Mouse (Mus musculus) gastrocnemius, adult 2 months (tissue): ENCODE measurements around the gene Rab11b. TPM values are rescaled to one million over a fixed set of nuclear protein-coding genes. Genes with fewer than 3 reads are reported as not detected.

Source experiments
- DNase-seq: peaks from one replicate; pipeline ENCODE4 v3.0.0; 2022
- H3K27ac ChIP-seq: fragments of 200-600 bp; 2 replicates; pipeline ENCODE4 v1.8.1; 2022; ENCODE audit warnings: mild to moderate bottlenecking
- H3K4me3 ChIP-seq: fragments of 200-600 bp; 2 replicates; pipeline ENCODE4 v1.8.1; 2022; ENCODE audit warnings: mild to moderate bottlenecking, moderate library complexity
- CTCF ChIP-seq: fragments of 200-600 bp; IDR thresholded peaks from 2 replicates; pipeline ENCODE4 v1.8.1; 2022; ENCODE audit warnings: antibody characterized with exemption, mild to moderate bottlenecking, moderate library complexity
- intact Hi-C: fragments of 180-260 bp; cut with DNase I; formaldehyde crosslinking; loops from one replicate; pipeline ENCODE4 v1.15.1; 2025
- total RNA-seq, 2 experiments: library from RNA; stranded (reverse); gene quantifications; 2 replicates each; pipeline ENCODE4 v1.2.3; 2021

Gene Rab11b
- total RNA-seq, 2 experiments from 2014 or later: 134 to 150 TPM

- DNase-seq: no peak
- H3K27ac ChIP-seq: no peak overlapping the region
- no peak for TF ChIP-seq CTCF
- no peak overlapping the region for H3K4me3 ChIP-seq
- intact Hi-C loops: loop anchor here (5.0 kb wide), 1 partner anchor 74 kb away; no protein-coding TSS in a partner anchor
Observed at GRCm38 (mm10) chr17:33728396-33728795, 31.9 kb downstream of the Rab11b start.

- TF ChIP-seq CTCF: no peak
- no peak overlapping the region; the same call in 1 of the 2 replicates for H3K27ac ChIP-seq
- intact Hi-C loops: loop anchor here (5.0 kb wide), 1 partner anchor 37 kb away; no protein-coding TSS in a partner anchor
- no peak for DNase-seq
- H3K4me3 ChIP-seq: no peak overlapping the region
Observed at GRCm38 (mm10) chr17:33719736-33720378, 40.5 kb downstream of the Rab11b start.

DNA sequence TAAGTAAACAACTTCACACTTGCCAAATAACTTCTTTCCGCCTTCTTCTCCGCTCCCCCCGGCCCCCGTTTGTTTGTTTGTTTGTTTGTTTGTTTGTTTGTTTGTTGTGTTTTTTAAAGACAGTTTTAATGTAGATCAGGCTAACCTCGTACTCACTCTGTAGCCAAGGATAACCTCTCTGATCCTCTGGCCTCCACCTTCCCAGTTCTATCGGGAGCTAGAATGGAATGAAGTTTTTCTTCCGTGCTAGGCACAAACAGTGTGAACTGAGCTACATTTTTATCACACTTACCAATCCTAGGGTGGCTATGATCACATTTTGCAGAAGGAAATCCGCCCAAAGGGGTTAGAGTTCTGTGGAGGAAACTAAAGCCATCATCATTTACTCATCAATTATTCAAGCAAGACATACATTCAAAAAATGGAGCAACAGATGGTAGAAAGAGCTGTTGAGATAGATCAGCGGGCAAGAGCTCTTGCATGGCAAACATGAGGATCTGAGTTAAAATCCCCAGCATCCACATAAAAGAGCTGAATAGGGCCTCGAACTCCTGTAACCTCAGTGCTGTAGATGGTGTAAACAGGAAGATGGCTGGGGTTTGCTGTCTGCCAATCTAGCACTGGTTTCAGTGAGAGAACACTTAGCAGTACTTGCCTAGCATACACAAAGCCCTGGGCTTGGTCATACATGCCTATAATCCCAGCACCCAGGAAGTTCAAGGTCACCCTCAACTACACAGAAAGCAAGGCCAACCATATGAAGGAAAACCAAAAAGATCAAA is 41.2 kb downstream of the Rab11b start:
- H3K27ac ChIP-seq: peak overlapping the region; percentile 69
- intact Hi-C loops: loop anchor here (5.0 kb wide), 1 partner anchor 38 kb away; no protein-coding TSS in a partner anchor

GRCm38 (mm10) chr17:33718384-33718881 is 41.9 kb downstream of the Rab11b start, which contains the start of gene March2:
Gene March2 (minus strand): TSS chr17:33718670.
- intact Hi-C loops: loop anchor here (5.0 kb wide), 1 partner anchor 39 kb away; no protein-coding TSS in a partner anchor
- Histone ChIP-seq H3K27ac (peak within 1 kb of the TSS; percentile 89), H3K4me3 (peak within 1 kb of the TSS; percentile 88)
- no peak for TF ChIP-seq CTCF
- DNase-seq: peak; percentile 98

More for the DNA sequence above, 41.2 kb downstream of the Rab11b start:
- peak overlapping the region; percentile 88 for H3K4me3 ChIP-seq
- no peak for TF ChIP-seq CTCF
- no peak for DNase-seq

DNA sequence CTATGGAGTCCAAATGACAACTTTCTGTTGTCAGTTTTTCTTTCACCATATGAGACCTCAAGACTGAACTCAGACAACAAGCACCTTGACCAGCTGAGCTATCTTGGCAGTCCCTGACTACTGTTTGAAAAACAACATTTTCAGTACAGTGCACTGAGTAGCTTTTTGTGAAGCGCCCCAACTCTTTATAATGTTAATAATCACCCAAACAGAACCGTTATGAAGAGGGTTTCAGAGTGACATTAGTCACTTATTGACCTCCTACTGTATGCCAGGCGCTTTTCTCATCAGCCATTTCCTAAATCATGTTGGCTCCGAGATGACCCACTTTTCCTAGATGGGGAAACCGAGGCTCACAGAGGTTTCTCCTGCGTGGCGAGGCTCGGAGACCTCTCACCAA is 42.3 kb downstream of the Rab11b start:
- Histone ChIP-seq H3K4me3 (peak overlapping the region; percentile 88), H3K27ac (peak overlapping the region; percentile 89)
- intact Hi-C loops: loop anchor here (5.0 kb wide), 1 partner anchor 39 kb away; no protein-coding TSS in a partner anchor
- DNase-seq: no peak
- TF ChIP-seq CTCF: no peak

GRCm38 (mm10) chr17:33717246-33717645 is 43.1 kb downstream of the Rab11b start:
- no peak for TF ChIP-seq CTCF
- no peak for DNase-seq
- intact Hi-C loops: loop anchor here (5.0 kb wide), 1 partner anchor 40 kb away; no protein-coding TSS in a partner anchor
- Histone ChIP-seq H3K4me3 (peak overlapping the region; percentile 88; the same call in 1 of the 2 replicates), H3K27ac (no peak overlapping the region)

DNA sequence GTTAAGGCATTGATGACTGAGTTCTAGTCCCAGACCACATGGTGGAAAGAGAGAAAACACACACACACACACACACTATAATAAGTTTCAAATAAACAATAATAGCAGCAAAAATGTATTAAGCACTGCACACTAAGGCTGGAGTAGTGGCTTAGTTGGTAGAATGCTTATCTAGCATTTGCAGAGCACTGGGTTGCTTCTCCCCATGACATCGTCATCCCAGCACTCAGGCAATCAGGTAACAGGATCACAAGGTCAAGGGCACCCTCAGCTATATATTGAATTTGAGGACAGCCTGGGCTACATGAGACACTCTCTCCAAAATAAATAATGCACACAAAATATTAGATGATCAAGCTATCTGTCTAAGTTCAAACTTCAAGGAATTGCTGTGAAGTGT is 45.6 kb downstream of the Rab11b start:
- no peak overlapping the region for H3K27ac ChIP-seq
- intact Hi-C loops: loop anchor here (5.0 kb wide), 1 partner anchor 43 kb away; no protein-coding TSS in a partner anchor
- H3K4me3 ChIP-seq: no peak overlapping the region
- no peak for TF ChIP-seq CTCF
- DNase-seq: no peak

DNA sequence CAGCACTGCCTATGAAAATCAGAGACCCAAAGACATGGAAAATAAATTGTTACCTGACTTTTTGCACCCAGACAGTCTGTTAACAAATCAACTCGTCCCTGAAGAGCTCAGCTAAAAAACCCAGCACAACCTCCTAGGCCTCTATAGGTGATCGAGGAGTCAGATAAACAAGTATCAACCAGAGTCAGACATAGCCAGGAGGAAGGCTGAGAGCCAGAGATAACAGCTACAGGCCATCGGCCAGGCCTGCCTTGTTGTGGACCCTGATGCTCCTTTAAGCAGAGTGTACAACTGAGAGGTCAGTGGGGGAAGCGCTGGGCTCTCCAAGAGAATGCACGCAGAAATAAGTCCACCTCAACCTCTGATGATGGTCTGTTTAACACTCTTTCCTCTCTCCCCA is 47.1 kb downstream of the Rab11b start:
- DNase-seq: no peak
- Histone ChIP-seq H3K4me3 (no peak overlapping the region), H3K27ac (no peak overlapping the region)
- no peak for TF ChIP-seq CTCF
- intact Hi-C loops: no loop called here

DNA sequence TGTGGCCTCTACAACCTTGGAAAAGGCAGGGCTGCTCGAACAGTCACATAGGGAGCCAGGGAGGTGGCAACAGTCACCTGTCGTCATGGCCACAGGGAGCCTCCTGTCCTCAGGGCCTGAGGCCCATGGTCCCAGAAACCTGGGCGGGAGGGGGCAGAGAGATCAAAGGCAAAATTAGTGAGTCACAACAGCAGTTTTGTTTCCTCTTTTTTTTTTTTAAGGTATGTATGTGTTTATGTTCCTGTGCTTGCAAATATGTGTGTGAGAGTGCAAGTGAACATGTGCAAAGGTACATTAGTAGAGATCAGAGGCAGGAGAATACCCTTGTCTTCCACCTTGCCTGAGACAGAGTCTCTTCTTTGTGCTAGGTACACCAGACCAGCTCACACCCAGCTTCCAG is 50.5 kb downstream of the Rab11b start:
- no peak overlapping the region for H3K27ac ChIP-seq
- intact Hi-C loops: no loop called here
- TF ChIP-seq CTCF: no peak
- no peak for DNase-seq
- no peak overlapping the region for H3K4me3 ChIP-seq

DNA sequence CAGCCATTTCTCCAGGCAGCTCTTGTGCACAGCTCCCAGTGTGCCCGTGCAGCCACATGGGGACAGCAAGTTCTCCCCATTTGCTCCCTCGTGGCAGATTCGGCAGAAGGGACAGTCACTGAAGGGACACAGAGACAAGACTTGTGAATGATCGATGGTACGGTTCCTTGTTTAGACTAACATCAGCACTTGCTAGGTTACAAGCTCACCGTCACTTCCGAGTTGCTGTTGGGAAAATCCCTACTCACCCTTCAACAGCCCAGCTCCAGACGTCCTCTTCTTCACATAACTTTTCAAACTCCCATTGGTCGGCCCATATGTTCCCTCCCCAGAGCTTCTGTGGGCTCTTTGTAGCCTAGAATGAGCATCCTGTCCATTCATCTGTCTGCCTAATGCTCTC is 57.2 kb downstream of the Rab11b start:
- no peak for DNase-seq
- H3K4me3 ChIP-seq: no peak overlapping the region
- no peak for TF ChIP-seq CTCF
- intact Hi-C loops: no loop called here
- no peak overlapping the region for H3K27ac ChIP-seq

DNA sequence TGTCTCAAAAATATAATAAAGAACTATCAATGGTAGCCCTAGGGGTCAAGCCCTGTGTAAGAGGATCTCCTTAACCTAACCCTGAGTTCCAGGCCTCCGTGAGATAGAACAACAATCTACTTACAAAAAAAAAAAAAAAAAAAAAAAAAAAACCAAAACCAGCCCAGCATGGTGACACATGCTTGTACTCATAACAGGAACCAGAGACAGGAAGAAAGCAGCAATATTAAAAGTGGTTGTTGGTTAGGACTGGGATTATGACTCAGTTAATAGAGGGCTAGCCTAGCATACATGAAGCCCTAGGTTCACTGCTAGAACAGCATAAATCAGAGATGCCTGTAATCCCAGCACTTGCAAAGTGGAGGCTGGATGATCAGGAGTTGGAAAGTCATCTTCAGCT is 58.2 kb downstream of the Rab11b start:
- no peak overlapping the region for H3K27ac ChIP-seq
- DNase-seq: no peak
- no peak overlapping the region for H3K4me3 ChIP-seq
- no peak for TF ChIP-seq CTCF
- intact Hi-C loops: no loop called here

DNA sequence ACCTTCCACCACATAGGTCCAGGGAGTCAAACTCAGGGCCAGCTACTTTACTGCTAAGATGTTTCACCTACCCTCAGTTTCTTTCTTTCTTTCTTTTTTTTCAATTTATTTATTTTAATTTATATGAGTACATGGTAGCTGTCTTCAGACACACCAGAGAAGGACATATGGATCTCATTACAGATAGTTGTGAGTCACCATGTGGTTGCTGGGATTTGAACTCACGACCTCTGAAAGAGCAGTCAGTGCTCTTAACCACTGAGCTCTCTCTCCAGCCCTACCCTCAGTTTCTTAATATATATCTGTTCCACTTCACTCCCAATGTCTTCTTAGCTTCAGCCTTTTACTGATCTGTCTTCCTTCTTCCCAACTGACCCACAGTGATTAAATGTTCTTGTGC is 64.9 kb downstream of the Rab11b start:
- intact Hi-C loops: no loop called here
- no peak for TF ChIP-seq CTCF

More for the DNA sequence above, 64.9 kb downstream of the Rab11b start:
- DNase-seq: no peak
- no peak overlapping the region for H3K27ac ChIP-seq
- no peak overlapping the region for H3K4me3 ChIP-seq

Other genes with a start within 250 kb of the Rab11b start
- gene Adamts10, start 236.3 kb downstream of the Rab11b start, total RNA-seq: 1 to 10 TPM; 7.4 TPM
- under 1 TPM; 0.50 to 0.66 TPM for gene Myo1f, start 204.8 kb downstream of the Rab11b start, total RNA-seq
- gene Zfp414, start 131.4 kb downstream of the Rab11b start, total RNA-seq: 1 to 10 TPM; 5.4 to 8.2 TPM
- gene Pram1, start 122.5 kb downstream of the Rab11b start, total RNA-seq: under 1 TPM in 1 of 2 experiments, not detected in 1; 0.17 TPM
- gene Hnrnpm, start 73.7 kb downstream of the Rab11b start, total RNA-seq: 10 to 100 TPM; 79.1 to 95.6 TPM
- 10 to 100 TPM; 88.8 to 90.7 TPM for gene March2, start 41.9 kb downstream of the Rab11b start, total RNA-seq
- 1 to 10 TPM; 1.4 to 5.9 TPM for gene Angptl4, start 21.3 kb upstream of the Rab11b start, total RNA-seq
- 10 to 100 TPM; 15.7 to 24.5 TPM for gene Kank3, start 50.0 kb upstream of the Rab11b start, total RNA-seq
- 100 to 1,000 TPM; 541 to 640 TPM for gene Rps28, start 64.0 kb upstream of the Rab11b start, total RNA-seq
- 100 to 1,000 TPM; 351 to 407 TPM for gene Ndufa7, start 64.0 kb upstream of the Rab11b start, total RNA-seq
- 10 to 100 TPM; 13.8 to 16.1 TPM for gene Cd320, start 82.6 kb upstream of the Rab11b start, total RNA-seq
- not detected for gene Gm7029, start 113.3 kb upstream of the Rab11b start, total RNA-seq
- under 1 TPM; 0.23 to 0.33 TPM for gene Kifc1, start 130.1 kb upstream of the Rab11b start, total RNA-seq
- gene Platr17, start 144.6 kb upstream of the Rab11b start, total RNA-seq: not detected
- 10 to 100 TPM; 13.3 to 13.9 TPM for gene Daxx, start 148.9 kb upstream of the Rab11b start, total RNA-seq
- gene Tapbp, start 155.4 kb upstream of the Rab11b start, total RNA-seq: 10 to 100 TPM; 34.0 to 44.4 TPM
- 10 to 100 TPM; 14.5 to 14.8 TPM for gene Zbtb22, start 155.4 kb upstream of the Rab11b start, total RNA-seq
- 10 to 100 TPM; 31.4 to 34.0 TPM for gene Rgl2, start 169.0 kb upstream of the Rab11b start, total RNA-seq
- gene Pfdn6, start 179.8 kb upstream of the Rab11b start, total RNA-seq: 10 to 100 TPM; 51.2 to 67.6 TPM
- gene Wdr46, start 180.1 kb upstream of the Rab11b start, total RNA-seq: 1 to 10 TPM; 8.6 to 8.8 TPM
- 1 to 10 TPM; 1.3 to 1.4 TPM for gene B3galt4, start 191.0 kb upstream of the Rab11b start, total RNA-seq
- gene Vps52, start 195.3 kb upstream of the Rab11b start, total RNA-seq: 10 to 100 TPM; 31.7 to 33.4 TPM
- gene Rps18, start 195.5 kb upstream of the Rab11b start, total RNA-seq: 100 to 1,000 TPM; 364 to 443 TPM
- 10 to 100 TPM; 28.2 to 41.1 TPM for gene H2-K1, start 239.8 kb upstream of the Rab11b start, total RNA-seq